Mouse (Mus musculus) stomach, embryonic 16.5 days (tissue): Measurements from ENCODE around the gene Cd209c. TPM values are rescaled to one million over a fixed set of nuclear protein-coding genes. Genes with fewer than 3 reads are reported as not detected.

ENCODE experiments used
- ATAC-seq: fragments of 200-750 bp; cut with Nextera tagmentation; 2 replicates; pipeline ENCODE4 v1.8.0; 2017; ENCODE audit warnings: moderate number of reproducible peaks, moderate TSS enrichment; ENCODE audit not compliant: insufficient read depth, low FRiP score
- H3K27ac ChIP-seq: fragments of 300-500 bp; sonication (generic); 2 replicates; pipeline ENCODE4 v1.5.1; 2014; ENCODE audit warnings: low read length
- H3K27me3 ChIP-seq: fragments of 300-500 bp; sonication (generic); 2 replicates; pipeline ENCODE4 v1.6.1; 2014; ENCODE audit warnings: low read length, control low read depth, mixed read lengths; ENCODE audit not compliant: control insufficient read depth, insufficient read depth
- H3K36me3 ChIP-seq: fragments of 300-500 bp; sonication (generic); 2 replicates; pipeline ENCODE4 v1.6.1; 2014; ENCODE audit warnings: low read length; ENCODE audit not compliant: control insufficient read depth, insufficient read depth
- H3K4me1 ChIP-seq: fragments of 300-500 bp; sonication (generic); 2 replicates; pipeline ENCODE4 v1.6.1; 2014; ENCODE audit warnings: low read length, control low read depth, mixed read lengths; ENCODE audit not compliant: control insufficient read depth, insufficient read depth
- H3K4me2 ChIP-seq: fragments of 300-500 bp; sonication (generic); 2 replicates; pipeline ENCODE4 v1.6.1; 2014; ENCODE audit warnings: low read depth, low read length, mixed read lengths
- H3K4me3 ChIP-seq: fragments of 300-500 bp; sonication (generic); replicated peaks from 2 replicates; pipeline ENCODE4 v1.5.1; 2014; ENCODE audit warnings: mild to moderate bottlenecking, low read length
- H3K9ac ChIP-seq: fragments of 300-500 bp; sonication (generic); 2 replicates; pipeline ENCODE4 v1.6.1; 2014; ENCODE audit warnings: low read length
- H3K9me3 ChIP-seq: fragments of 300-500 bp; sonication (generic); replicated peaks from 2 replicates; pipeline ENCODE4 v1.6.1; 2016; ENCODE audit warnings: low read length, control low read depth; ENCODE audit not compliant: control insufficient read depth
- whole genome bisulfite sequencing: fragments of 180-500 bp; shearing (Covaris S2); extraction: QIAGEN DNeasy Blood & Tissue Kit; methylation state at CpG from one replicate; pipeline ENCODE4 v1.1.7; 2014; 5-methylcytosine and 5-hydroxymethylcytosine counted together
- polyA plus RNA-seq: library from polyadenylated mRNA; unstranded; fragments of >200 nt; fragmentation: Nextera tagmentation; extraction: Ambion mirVana; gene quantifications from 2 replicates; pipeline ENCODE4 v1.2.1, GENCODE M21; 2015

Gene Cd209c
- 0.20 and 0.32 TPM in 2 replicates for polyA plus RNA-seq

GRCm38 (mm10) chr8:3954646-3955045 lies at the start of gene Cd209c:
Gene Cd209c, minus strand, starts transcription at chr8:3954746.
- H3K36me3 ChIP-seq = no peaks in the 10 kb centered on the region
- H3K9me3 ChIP-seq = no peaks in the 10 kb centered on the region
- no peak within 1 kb of the TSS for H3K4me3 ChIP-seq
- no peak within 1 kb of the TSS for H3K27ac ChIP-seq
- H3K4me2 ChIP-seq = no peak within 1 kb of the TSS
- 65% methylated on average over 1 of the region's 1 CpGs for WGBS
- H3K9ac ChIP-seq = no peak within 1 kb of the TSS
- H3K27me3 ChIP-seq = no peaks in the 10 kb centered on the region
- H3K4me1 ChIP-seq = no peaks in the 10 kb centered on the region
- ATAC-seq = no peak

- H3K9me3 ChIP-seq = no peaks in the 10 kb centered on the region
- 35% methylated on average over 42 of the region's 42 CpGs for WGBS
- H3K36me3 ChIP-seq = no peaks in the 10 kb centered on the region
- peak overlapping the region; percentile 13 for H3K4me3 ChIP-seq
- ATAC-seq = peak; percentile 29; the same call in 1 of the 2 replicates
- H3K4me1 ChIP-seq = no peaks in the 10 kb centered on the region
- peak overlapping the region; percentile 35 for H3K4me2 ChIP-seq
- H3K9ac ChIP-seq = no peak overlapping the region
- no peak overlapping the region for H3K27ac ChIP-seq
- H3K27me3 ChIP-seq = no peaks in the 10 kb centered on the region
Measured at GRCm38 (mm10) chr8:3994219-3994618, 39.7 kb upstream of the Cd209c start.

- Histone ChIP-seq H3K9me3 (no peaks in the 10 kb centered on the region), H3K4me2 (no peak overlapping the region), H3K4me3 (no peak overlapping the region), H3K36me3 (no peaks in the 10 kb centered on the region), H3K9ac (no peak overlapping the region), H3K27ac (no peak overlapping the region), H3K27me3 (no peaks in the 10 kb centered on the region), H3K4me1 (no peaks in the 10 kb centered on the region)
- ATAC-seq = no peak
- 79% methylated on average over 1 of the region's 1 CpGs for WGBS
Measured at GRCm38 (mm10) chr8:3956037-3956436, 1.5 kb upstream of the Cd209c start.

GRCm38 (mm10) chr8:3940023-3940422 lies 14.5 kb downstream of the Cd209c start:
- Histone ChIP-seq H3K4me2 (no peak overlapping the region), H3K9ac (no peak overlapping the region), H3K4me3 (no peak overlapping the region), H3K27ac (no peak overlapping the region), H3K27me3 (no peaks in the 10 kb centered on the region), H3K36me3 (no peaks in the 10 kb centered on the region), H3K9me3 (no peaks in the 10 kb centered on the region; the same call in 1 of the 2 replicates), H3K4me1 (no peaks in the 10 kb centered on the region)
- no peak for ATAC-seq
- 84% methylated on average over 3 of the region's 3 CpGs for WGBS

- Histone ChIP-seq H3K27ac (no peak within 1 kb of the TSS), H3K36me3 (no peaks in the 10 kb centered on the region), H3K9ac (no peak within 1 kb of the TSS), H3K4me3 (no peak within 1 kb of the TSS), H3K27me3 (no peaks in the 10 kb centered on the region), H3K4me2 (no peak within 1 kb of the TSS), H3K4me1 (no peaks in the 10 kb centered on the region), H3K9me3 (no peaks in the 10 kb centered on the region)
- WGBS = 88% methylated on average over 3 of the region's 3 CpGs
- ATAC-seq = no peak
Measured at GRCm38 (mm10) chr8:3926744-3927143, 27.8 kb downstream of the Cd209c start, which contains the start of gene Cd209b. Gene Cd209b, minus strand, starts transcription at chr8:3926844.

Other genes starting within 250 kb of the Cd209c start
- gene Clec4g, start 234.1 kb downstream of the Cd209c start, polyA plus RNA-seq = 0.19 and 0.45 TPM in 2 replicates
- 0.25 and 0.41 TPM in 2 replicates for gene Cd209a, start 205.8 kb downstream of the Cd209c start, polyA plus RNA-seq
- gene Cd209e, start 100.4 kb downstream of the Cd209c start, polyA plus RNA-seq = not detected in 2 replicates
- gene Cd209d, start 76.2 kb downstream of the Cd209c start, polyA plus RNA-seq = not detected in 2 replicates
- not detected in 2 replicates for gene Cd209b, start 27.9 kb downstream of the Cd209c start, polyA plus RNA-seq
- gene Cd209f, start 151.1 kb upstream of the Cd209c start, polyA plus RNA-seq = 0.12 and 0.26 TPM in 2 replicates
- not detected in 2 replicates for gene Cd209g, start 179.4 kb upstream of the Cd209c start, polyA plus RNA-seq
- 18.9 and 22.2 TPM in 2 replicates for gene Evi5l, start 211.8 kb upstream of the Cd209c start, polyA plus RNA-seq